Mouse (Mus musculus) megakaryocyte, adult 5-6 weeks (primary cell): ENCODE measurements around the gene Sema6c. TPM values are rescaled to one million over a fixed set of nuclear protein-coding genes. Genes with fewer than 3 reads are reported as not detected.
"Not testable (repeated sequence)": the region's sequence is repeated elsewhere in the genome, so short reads cannot be mapped to it uniquely, and the experiment has no call there.

ENCODE experiments used
- ATAC-seq: 2 replicates; pipeline ENCODE4 v1.8.0; 2016; ENCODE audit warnings: mild to moderate bottlenecking, inconsistent platforms; ENCODE audit not compliant: poor library complexity, severe bottlenecking
- total RNA-seq, 2 experiments: library from RNA; stranded (forward) in 1 of 2; stranded (reverse) in 1 of 2; fragments of 153-499, 151-499 nt in 1 of 2; fragments of 221-1000, 200-1000 nt in 1 of 2; gene quantifications; 2 replicates each; pipeline versions ENCODE4 v1.2.3 to v1.2.4; 2015 to 2017

Gene Sema6c
- total RNA-seq, 2 experiments from 2014 or later: 0.04 TPM; not detected in 1

DNA sequence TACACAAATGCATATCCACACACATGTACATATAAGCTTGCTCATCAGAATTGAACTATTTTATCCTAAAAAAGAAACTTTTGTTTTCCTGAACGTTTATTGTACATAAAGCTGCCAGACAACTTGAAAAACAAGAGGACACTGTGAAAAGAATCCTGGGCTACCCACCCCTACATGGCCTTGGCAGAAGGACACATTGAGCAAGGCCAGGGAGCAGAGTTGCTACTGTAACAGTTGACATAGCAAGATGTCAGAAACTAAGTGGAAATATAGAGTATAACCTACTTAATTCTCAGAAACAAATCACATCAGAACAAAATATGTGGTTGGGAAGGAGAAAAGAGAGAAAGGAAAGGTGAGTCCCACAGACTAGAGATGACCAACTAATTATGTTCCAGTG, 21.6 kb downstream of the Sema6c start:
- ATAC-seq: no peak

DNA sequence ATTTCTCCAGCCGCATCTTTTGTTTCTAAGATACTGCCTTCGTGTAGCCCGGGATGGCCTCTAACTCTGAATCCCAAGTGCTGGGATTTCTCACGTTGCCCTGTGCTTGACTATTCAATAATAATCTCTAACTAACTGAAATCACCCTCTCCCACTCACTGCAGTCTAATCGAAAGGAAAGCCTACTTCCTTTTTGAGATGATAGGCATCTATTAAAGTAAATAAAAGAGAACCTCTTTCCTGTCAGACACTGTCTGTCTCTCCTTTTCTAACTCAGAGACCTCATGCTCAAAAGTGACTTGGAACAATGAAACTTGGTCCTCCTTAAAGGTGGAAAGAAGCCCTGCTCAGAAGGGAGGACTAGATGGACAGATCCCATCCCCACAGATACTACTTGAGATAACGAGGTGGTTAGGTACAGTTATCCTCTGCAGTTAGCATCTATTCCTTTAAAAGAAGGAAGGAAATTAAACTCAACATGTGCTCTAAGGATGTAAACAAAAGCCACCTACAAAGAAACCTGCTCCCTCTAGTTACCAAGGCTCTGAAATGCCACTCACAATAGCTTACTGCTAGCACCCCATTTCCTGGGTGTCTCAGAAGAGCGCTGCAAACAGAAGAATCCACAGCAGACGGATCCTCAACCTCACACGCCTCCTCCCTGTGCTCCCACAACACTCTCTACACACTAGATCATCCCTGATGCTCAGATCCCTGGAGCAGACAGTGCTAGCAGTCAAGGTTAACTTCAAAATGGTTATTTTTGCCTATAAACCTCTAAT, 24.7 kb downstream of the Sema6c start:
- ATAC-seq: no peak

DNA sequence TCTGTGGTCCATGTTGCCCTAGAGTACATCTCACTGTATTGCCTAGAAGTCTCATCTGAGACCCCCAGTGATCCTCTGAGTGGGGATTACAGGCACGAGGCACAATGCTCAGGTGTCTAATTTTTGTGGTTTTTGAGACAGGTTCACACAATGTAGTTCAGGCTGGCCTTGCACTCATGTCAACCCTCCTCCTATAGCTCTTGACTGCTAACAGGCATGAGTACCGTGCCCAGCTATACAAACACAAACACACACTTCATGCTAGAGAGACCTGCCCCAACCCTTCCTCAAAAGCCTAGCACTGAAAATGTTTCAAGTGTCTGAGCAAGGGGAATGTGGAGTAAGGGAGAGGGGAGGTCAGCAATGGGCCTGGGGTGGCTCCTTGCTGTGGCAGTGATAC, 25.8 kb downstream of the Sema6c start:
- ATAC-seq: no peak

- ATAC-seq: no peak
Observed at GRCm38 (mm10) chr3:95186888-95187287, 26.6 kb downstream of the Sema6c start.

- no peak for ATAC-seq
Observed at GRCm38 (mm10) chr3:95194721-95195135, 34.5 kb downstream of the Sema6c start.

- ATAC-seq: no peak
Observed at GRCm38 (mm10) chr3:95195772-95196171, 35.5 kb downstream of the Sema6c start.

DNA sequence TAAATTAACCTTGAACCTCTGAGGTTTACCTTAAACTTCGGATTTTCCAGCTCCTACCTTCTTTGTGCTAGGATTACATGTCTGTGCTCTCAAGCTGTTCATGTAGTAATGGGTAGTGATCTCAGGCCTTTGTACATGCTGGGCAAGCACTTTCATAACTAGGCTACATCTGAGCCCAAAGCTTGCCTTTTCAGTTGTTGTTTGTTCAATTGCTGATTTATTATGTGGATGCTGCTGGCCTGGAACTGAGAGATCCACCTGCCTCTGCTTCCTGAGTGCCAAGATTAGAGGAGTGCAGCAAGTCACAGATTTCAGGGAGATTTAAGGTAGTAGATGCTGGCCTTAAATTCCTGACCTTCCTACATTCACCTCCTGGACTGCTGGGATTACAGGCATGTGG, 38.8 kb downstream of the Sema6c start:
- no peak for ATAC-seq

- ATAC-seq: no peak
Observed at GRCm38 (mm10) chr3:95200132-95200531, 39.9 kb downstream of the Sema6c start.

GRCm38 (mm10) chr3:95200562-95200961, 40.3 kb downstream of the Sema6c start:
- ATAC-seq: no peak

GRCm38 (mm10) chr3:95203880-95204279, 43.6 kb downstream of the Sema6c start:
- no peak for ATAC-seq

DNA sequence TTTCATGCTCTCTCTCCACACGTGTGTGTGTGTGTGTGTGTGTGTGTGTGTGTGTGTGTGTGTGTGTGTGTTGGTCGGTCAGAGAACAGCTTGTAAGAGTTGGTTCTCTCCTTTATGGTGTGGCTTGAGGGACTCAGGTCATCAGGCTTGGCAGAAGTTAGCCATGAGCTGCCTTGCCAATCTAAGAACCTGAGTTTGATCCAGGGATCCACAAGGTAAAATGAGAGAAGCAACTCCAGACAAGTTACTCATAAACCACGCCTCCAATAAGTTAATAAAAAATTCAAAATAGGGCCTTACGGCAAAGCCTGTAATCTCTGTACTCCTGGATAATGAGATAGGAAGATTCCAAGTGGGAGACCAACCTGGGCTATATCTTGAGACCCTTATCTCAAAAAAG, 48.0 kb downstream of the Sema6c start:
- no peak for ATAC-seq

DNA sequence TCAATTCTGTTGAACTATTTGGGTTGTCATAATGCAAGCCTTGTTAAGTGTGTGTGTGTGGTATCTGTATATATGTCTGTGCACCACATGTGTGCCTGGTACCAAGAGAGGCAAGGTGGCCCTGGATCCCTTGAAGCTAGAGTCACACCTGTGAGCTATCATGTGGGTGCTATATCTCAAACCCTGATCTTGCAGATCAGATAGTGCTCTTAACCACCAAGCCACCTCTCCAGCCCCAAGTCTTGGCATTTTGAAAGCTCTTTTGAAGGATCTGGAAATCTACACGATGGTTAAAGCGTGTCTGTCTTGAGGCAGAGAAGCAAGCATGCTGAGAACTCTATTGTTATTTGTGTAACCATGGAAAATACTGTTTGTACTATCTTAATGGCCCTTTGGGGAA, 50.3 kb downstream of the Sema6c start:
- ATAC-seq: no peak

DNA sequence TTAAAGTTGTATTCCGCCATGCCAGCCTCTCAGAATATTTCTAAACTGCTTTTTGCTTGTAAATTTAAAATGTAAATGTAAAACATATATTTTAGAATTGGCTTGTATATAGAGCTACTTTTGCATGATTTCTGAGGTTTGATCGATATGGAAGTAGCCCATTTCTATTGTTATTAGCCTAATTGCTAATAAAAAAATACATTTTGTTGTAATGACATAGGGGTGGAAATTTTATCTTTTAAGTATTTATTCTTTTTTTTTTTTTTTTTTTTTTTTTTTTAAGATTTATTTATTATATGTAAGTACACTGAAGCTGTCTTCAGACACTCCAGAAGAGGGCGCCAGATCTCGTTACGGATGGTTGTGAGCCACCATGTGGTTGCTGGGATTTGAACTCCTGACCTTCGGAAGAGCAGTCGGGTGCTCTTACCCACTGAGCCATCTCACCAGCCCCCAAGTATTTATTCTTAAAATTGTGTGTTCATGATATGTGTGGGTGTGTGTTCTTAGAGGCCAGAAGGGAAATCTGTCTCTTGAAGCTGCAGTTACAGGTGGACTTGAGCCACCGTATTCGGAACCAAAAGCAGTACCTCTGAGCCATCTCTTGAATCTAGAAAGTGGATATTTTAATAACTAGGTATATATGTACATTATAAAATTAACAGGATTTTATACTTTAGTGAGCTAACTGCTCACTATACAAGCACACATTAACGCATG, 52.8 kb downstream of the Sema6c start:
- not testable (repeated sequence) for ATAC-seq

- no peak for ATAC-seq
Observed at GRCm38 (mm10) chr3:95213609-95213975, 53.3 kb downstream of the Sema6c start.

GRCm38 (mm10) chr3:95216655-95217254, 56.5 kb downstream of the Sema6c start:
- ATAC-seq: 0 out of 2 replicates have a peak, but pooled peaks have one; percentile 1

DNA sequence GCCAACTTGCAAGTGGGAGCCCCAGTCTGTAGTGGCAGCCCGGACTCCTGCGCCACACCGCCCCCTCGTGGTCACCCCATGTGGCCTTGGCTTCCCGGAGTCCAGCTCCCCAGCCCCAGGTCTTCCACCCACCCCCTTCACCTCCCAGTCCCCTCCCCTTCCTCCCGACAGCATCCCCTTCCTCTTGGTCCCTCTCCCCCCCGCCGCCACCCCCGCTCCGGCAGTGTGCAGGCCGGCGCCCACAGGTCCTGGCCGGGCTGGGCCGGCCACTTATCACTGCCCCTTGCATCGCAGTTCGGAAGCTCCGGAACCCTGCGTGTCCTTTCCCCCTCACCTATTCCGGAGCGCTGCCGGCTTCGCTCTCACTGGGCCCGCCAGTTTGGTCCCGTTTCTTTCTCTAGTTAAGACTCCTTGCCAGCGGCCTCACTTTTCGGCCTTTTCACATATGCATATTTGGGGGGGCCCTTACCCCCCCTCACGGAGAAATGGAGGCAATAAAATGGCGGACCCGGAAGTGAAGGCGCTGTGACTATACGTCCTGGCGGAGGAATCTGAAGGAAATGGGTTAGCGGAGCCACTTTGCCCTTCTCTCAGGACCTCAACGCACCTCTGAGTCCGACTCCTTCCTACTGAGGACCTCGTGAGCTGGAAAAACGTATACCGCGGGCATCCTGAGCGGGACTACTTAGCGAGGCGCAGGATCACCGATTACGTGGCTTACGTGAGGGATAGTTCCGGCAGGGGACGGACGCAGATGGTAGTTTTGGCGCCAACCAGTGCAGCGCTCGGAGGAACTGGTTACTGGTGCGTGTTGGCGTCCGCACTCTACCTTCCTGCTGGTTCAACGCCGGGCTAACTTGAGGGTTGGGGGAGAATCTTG, 57.2 kb downstream of the Sema6c start, which contains the start of gene Gabpb2:
Gene Gabpb2 (minus strand): TSS at position 662 of the 880 bp plus-strand sequence.
- peak; percentile 88 for ATAC-seq

DNA sequence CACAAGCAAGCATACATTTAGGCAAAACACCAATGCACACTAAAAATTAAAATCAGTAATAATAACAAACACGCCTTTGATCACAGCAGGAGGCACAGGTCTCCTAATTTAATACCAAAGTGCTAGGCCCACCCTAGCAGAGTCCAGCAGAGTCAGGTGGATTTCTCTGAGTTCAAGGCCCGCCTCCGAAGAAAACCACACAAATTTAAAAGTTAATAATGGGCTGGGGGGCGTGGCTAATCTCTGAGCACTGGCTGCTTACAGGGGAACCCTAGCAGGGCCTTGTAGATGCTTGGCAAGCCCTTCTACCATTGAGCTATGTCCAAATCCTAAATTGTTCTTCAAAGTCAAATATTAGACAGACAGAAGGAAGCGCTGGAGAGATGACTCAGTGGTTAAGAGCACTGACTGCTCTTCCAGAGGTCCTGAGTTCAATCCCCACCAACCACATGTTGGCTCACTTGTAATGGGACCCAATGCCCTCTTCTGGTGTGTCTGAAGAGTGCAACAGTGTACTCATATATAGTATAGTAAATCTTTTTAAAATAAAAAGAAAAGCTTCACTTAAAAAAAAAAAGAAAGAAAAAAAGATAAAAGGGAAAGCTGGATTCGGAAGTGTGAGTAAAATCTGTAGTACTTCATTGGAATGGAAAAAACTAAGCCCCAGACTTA, 58.3 kb downstream of the Sema6c start:
- ATAC-seq: no peak

- ATAC-seq: no peak
Observed at GRCm38 (mm10) chr3:95223041-95223440, 62.8 kb downstream of the Sema6c start.
